Mouse (Mus musculus): ENCODE measurements around the gene Acss3.

GRCm38 (mm10) chr10:107119135-107119534, 4.3 kb downstream of the Acss3 start:
- TF ChIP-seq POLR2A (IDR thresholded peaks at IDR 0.05; ENCODE audit: extremely low read depth, insufficient read depth, low read length) (no peak), CTCF (IDR thresholded peaks at IDR 0.05; ENCODE audit: low read depth, low read length) (no peak)

Data from liver, adult 2 months (tissue).